Mouse (Mus musculus): ENCODE measurements around the gene Acacb. TPM values are rescaled to one million over a fixed set of nuclear protein-coding genes. Genes with fewer than 3 reads are reported as not detected.

Gene Acacb
- total RNA-seq, 2 experiments from 2014 or later: 177 to 191 TPM

- H3K4me3 ChIP-seq: no peak overlapping the region
- intact Hi-C loops (cut with DNase I): no loop called here
- no peak overlapping the region for H3K27ac ChIP-seq
- TF ChIP-seq CTCF (IDR thresholded peaks at IDR 0.05): peak; percentile 44
- no peak for DNase-seq
Measured at GRCm38 (mm10) chr5:114187108-114187507, 40.8 kb downstream of the Acacb start.

DNA sequence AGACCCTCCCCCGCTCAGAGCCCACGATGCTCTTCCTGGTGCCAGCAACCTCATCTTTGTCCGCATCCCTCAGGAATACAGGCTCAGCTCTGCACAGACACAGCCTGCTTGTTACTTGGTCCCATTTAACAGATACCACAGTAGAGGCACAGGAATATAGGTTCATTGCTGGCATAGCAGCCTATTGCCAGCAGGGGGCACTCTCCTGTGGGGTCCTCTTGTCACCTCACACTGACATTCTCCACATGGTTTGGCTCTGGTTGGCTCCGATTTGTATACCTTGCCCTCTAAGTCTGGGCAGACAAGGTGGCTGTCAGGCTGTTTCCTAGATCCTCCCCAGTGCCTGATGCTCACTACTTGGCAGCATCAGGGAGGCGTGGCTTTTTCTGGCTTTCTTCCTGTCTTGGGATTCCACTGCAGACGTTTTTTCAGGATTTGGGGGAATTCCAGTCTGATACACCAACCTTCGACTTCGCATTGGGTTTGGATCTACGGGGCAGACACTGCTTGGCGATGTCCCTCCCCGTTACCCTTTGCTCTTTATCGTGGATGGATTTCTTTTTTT is 42.6 kb downstream of the Acacb start:
- intact Hi-C loops (cut with DNase I): no loop called here
- no peak for DNase-seq

GRCm38 (mm10) chr5:114194161-114194560 is 47.8 kb downstream of the Acacb start:
- TF ChIP-seq CTCF (IDR thresholded peaks at IDR 0.05): no peak
- no peak overlapping the region for H3K4me3 ChIP-seq
- H3K27ac ChIP-seq: no peak overlapping the region
- no peak for DNase-seq
- intact Hi-C loops (cut with DNase I): no loop called here

More for the DNA sequence above, 42.6 kb downstream of the Acacb start:
- Histone ChIP-seq H3K4me3 (no peak overlapping the region), H3K27ac (no peak overlapping the region)
- peak; percentile 57 for TF ChIP-seq CTCF (IDR thresholded peaks at IDR 0.05)

DNA sequence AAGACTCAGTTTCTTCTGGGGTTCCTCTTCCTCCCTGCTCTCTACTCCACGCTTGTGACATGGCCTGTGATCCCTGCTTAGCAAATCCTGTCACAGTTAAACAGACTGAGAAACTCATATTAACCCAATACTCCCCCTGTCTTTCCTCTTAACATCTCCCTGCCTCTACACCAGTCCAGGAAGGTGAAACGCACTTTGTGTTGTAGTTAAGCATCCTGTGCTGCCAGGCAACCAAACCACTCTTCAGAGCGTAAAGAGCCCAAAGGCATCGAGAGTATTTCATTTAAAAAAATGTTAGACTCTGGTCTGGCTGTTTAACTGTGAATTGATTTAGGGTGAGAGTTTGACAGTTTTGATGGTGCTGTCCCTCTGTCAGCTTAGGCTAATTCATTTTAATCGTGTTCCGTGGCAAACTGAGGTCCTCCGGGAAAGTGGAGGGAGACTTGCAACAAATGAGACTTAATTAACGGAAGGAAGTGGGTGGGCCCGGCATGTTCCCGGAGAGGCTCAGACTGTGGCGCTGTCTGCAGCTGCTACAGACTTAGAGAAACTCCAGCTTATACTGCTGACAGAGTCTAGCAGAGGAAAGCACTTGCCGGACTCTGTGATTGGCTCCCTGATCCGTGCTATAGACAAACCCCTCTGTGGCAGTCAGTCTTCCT is 52.9 kb downstream of the Acacb start:
- no peak for TF ChIP-seq CTCF (IDR thresholded peaks at IDR 0.05)
- DNase-seq: no peak
- Histone ChIP-seq H3K4me3 (peak overlapping the region; percentile 38), H3K27ac (peak overlapping the region; percentile 77)
- intact Hi-C loops (cut with DNase I): no loop called here

GRCm38 (mm10) chr5:114206158-114206557 is 59.8 kb downstream of the Acacb start:
- intact Hi-C loops (cut with DNase I): no loop called here
- Histone ChIP-seq H3K27ac (no peak overlapping the region), H3K4me3 (no peak overlapping the region)
- TF ChIP-seq CTCF (IDR thresholded peaks at IDR 0.05): no peak
- DNase-seq: no peak

GRCm38 (mm10) chr5:114213183-114213582 is 66.8 kb downstream of the Acacb start:
- no peak for TF ChIP-seq CTCF (IDR thresholded peaks at IDR 0.05)
- intact Hi-C loops (cut with DNase I): no loop called here
- DNase-seq: no peak
- H3K27ac ChIP-seq: no peak overlapping the region
- H3K4me3 ChIP-seq: no peak overlapping the region

DNA sequence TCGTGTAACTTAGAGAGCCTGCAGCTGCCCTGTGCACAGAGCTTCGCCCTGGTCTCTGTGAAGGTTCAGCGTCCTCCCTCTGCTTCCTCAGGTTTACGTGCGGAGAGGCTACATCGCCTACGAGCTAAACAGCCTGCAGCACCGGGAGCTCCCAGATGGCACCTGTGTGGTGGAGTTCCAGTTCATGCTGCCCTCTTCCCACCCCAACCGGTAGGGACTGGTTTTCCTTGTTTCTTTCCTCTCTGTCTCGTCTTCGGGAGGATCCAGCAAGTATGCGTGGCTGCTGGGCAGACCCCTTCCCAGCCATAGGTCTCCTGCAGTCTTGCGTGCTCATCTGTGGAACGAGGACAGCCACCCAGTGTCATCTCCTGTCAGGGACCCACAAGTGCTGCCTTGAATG is 72.4 kb downstream of the Acacb start:
- intact Hi-C loops (cut with DNase I): no loop called here

GRCm38 (mm10) chr5:114226051-114226450 is 79.7 kb downstream of the Acacb start:
- Histone ChIP-seq H3K27ac (no peak overlapping the region), H3K4me3 (no peak overlapping the region)
- DNase-seq: no peak
- intact Hi-C loops (cut with DNase I): no loop called here
- TF ChIP-seq CTCF (IDR thresholded peaks at IDR 0.05): no peak

More for the DNA sequence above, 72.4 kb downstream of the Acacb start:
- no peak overlapping the region for H3K27ac ChIP-seq
- no peak overlapping the region for H3K4me3 ChIP-seq
- TF ChIP-seq CTCF (IDR thresholded peaks at IDR 0.05): no peak
- no peak for DNase-seq

- TF ChIP-seq CTCF (IDR thresholded peaks at IDR 0.05): no peak
- H3K27ac ChIP-seq: no peak overlapping the region
- intact Hi-C loops (cut with DNase I): no loop called here
- no peak for DNase-seq
- H3K4me3 ChIP-seq: no peak overlapping the region
Measured at GRCm38 (mm10) chr5:114228901-114229300, 82.6 kb downstream of the Acacb start.

DNA sequence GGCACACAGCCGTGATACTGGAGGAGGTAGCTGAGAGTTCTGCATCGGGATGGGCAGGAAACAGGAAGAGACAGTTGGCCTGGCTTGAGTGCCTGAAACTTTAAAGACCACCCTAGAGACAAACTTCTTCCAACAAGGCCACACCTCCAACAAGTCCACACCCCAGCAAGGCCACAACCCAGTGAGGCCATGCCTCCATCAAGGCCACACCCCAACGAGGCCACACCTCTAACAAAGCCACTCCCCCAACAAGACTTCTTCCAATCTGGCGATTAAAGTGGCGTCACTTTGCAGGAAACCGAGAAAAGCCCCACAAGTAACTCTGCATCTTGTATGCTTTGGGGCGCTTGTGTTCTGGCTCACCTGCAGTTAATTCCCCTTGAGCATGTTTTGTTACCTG is 92.6 kb downstream of the Acacb start:
- Histone ChIP-seq H3K4me3 (no peak overlapping the region), H3K27ac (no peak overlapping the region)
- no peak for DNase-seq
- no peak for TF ChIP-seq CTCF (IDR thresholded peaks at IDR 0.05)
- intact Hi-C loops (cut with DNase I): no loop called here

DNA sequence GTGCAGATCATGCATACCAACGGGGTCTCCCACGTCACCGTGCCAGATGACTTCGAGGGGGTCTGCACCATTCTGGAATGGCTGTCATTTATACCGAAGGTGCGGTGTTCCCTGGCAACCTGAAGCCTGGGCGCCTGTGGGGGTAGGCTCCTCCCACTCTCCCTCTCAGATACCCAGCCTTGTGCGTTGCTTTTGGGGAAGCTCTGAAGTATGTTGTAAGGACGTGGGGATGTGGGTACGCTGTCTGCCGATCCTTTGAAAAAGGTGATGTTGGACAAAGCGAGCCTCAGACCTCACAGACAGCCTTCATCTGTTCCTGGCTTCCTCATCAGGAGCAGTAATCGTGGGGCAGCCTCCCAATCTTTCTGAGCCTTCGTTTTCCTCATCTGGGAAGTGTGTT is 93.4 kb downstream of the Acacb start:
- no peak for DNase-seq
- intact Hi-C loops (cut with DNase I): no loop called here
- H3K27ac ChIP-seq: no peak overlapping the region
- TF ChIP-seq CTCF (IDR thresholded peaks at IDR 0.05): no peak
- H3K4me3 ChIP-seq: no peak overlapping the region

GRCm38 (mm10) chr5:114246465-114246864 is 100.1 kb downstream of the Acacb start:
- DNase-seq: peak; percentile 44
- Histone ChIP-seq H3K4me3 (no peak overlapping the region), H3K27ac (no peak overlapping the region)
- intact Hi-C loops (cut with DNase I): no loop called here
- TF ChIP-seq CTCF (IDR thresholded peaks at IDR 0.05): no peak

- TF ChIP-seq CTCF (IDR thresholded peaks at IDR 0.05): peak; percentile 94
- no peak overlapping the region for H3K27ac ChIP-seq
- DNase-seq: peak; percentile 75
- intact Hi-C loops (cut with DNase I): no loop called here
- H3K4me3 ChIP-seq: no peak overlapping the region
Measured at GRCm38 (mm10) chr5:114248174-114248589, 101.8 kb downstream of the Acacb start.

DNA sequence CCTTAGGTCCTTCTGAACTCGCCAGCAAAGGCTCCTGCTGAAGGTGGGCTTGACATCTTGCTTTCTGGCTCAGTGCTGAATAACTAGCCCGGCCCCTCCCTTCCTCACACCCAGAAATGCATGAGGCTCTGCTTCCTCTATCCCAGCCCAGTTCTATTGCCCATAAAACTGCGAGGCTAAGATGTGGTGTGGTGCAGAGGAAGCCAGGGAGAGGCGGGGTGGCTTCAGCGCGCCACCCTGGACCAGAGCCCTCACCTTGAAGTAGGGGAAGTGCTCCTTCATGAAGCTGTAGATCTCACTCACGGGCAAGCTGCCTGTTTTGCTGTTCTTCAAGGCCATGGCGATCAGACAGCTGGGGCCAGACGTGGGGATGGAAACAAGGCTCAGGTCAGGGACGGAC is 113.2 kb downstream of the Acacb start:
- no peak overlapping the region for H3K4me3 ChIP-seq
- H3K27ac ChIP-seq: no peak overlapping the region
- TF ChIP-seq CTCF (IDR thresholded peaks at IDR 0.05): no peak
- intact Hi-C loops (cut with DNase I): no loop called here
- no peak for DNase-seq
